Mouse (Mus musculus): Measurements from ENCODE around the gene Idh3g.
A peak's percentile ranks its signal among the peaks of the same experiment; 100 is the strongest.

The Idh3g gene

DNA sequence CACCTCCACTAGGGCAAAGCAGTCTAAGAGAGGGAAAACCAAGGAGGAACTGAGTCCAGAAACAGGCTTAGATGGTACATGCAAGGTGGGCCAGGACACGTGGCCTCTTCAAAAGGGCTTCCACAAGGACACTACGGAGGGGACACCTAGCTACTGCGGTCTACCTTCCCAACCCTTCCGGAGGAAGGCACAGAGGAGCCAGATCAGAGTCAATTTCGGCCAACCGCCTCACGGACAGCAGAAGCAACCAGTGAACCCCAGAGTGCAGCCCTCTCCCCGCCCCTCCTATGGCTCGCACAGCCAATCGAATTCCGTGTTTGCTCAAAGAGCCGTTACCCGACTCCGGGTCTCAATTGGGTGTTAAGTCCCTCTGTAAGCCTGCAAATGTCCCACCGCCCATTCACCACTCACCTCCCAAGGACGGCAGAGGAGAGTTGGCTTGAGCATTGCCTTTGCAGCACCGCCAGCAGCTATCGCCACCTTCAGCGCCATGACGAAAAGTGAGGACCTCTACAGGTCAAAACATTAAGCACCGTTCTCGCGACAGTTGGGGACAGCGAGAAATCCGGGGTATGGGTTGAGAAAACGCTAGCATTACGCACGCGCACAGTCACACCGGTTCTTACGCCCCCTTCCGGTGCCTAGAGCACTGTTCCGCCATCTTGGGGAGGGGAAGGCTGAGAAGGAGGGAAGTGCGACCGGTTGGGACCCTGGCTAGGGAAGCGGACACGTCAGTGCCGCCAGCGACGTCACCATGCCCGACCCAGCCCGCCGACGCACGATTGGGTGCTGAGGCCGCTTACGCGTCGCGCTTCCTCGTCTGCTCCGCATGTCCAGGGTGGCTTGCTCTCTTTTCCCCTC, at the start of gene Idh3g, which contains the start of gene Ssr4:
Gene Idh3g (minus strand): TSS at position 534 of the 861 bp plus-strand sequence.
Gene Ssr4 (plus strand): TSS at position 665 of the 861 bp plus-strand sequence.
- DNase-seq (ENCODE audit: low spot score in 2 of 2): peak; percentile 94

DNA sequence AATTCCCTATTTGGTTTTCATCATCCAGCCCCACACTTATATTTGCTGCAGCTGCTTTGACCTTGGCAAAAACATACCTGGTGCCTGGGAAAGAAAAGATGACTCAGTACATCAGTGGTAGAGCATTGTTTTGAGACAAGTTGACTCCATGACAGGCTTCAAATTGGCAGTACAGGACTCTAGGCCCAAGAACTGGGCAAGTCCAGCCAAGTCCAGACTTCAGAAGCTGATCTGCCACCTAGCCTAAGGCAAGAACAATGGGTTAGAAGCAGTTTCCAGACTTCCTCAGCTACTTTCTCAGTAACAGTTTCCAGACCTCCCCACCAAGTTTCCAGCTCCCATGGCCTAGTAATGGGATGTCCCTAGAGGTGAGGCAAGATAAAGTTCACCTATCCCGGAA, 49.0 kb upstream of the Idh3g start:
- no peak for DNase-seq (ENCODE audit: low spot score in 2 of 2)

DNA sequence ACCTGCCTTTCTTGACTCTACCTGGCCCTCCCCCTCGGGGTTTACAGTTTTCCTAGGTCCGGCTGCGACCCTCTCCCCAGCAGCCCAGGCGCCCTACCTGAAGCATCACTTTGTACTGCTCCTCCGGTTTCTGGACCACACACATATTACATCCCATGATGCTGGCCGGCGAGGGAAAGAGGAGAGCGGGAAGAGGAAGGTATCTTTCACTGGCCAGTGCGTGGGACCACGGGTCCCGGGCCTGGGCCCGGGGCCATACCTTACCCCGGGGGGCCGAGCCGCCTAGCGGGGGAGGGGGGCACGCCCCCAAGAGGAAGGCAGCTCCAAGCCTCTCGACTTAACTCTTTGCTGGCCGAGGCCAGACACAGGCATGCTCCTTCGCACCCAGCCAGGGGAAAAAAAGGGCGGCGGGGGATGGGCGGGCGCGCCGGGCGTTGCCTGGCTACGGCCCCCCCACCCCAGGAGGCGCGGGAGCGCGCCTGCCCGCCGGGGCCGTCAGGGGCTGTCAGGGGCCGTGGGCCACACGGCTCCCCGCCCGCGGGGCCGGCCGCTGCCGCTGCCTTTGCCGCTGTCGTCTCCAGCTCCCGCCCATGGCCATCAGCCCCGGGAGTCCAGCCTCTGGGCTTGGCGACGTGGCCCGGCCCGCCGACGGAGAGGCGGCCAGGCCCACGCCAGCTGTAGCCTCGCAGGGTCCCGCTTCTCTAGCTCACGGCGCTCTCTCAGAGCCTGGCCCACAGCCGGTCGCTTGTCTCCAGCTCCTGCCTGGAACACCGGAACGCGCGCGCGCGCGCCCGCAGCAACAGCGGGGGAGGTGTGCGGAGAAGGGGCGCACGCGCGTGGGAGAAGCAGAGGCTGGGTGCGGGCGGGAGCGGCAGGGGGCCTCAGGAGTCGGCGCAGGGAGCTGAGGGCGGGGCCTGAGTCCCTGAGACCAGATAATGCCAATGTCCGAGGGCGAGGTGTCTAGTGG, 37.8 kb upstream of the Idh3g start, which contains the start of gene Pdzd4:
Gene Pdzd4 (minus strand): TSS at position 785 of the 967 bp plus-strand sequence.
- peak; percentile 3 to 14 for DNase-seq (ENCODE audit: low spot score in 2 of 2)

DNA sequence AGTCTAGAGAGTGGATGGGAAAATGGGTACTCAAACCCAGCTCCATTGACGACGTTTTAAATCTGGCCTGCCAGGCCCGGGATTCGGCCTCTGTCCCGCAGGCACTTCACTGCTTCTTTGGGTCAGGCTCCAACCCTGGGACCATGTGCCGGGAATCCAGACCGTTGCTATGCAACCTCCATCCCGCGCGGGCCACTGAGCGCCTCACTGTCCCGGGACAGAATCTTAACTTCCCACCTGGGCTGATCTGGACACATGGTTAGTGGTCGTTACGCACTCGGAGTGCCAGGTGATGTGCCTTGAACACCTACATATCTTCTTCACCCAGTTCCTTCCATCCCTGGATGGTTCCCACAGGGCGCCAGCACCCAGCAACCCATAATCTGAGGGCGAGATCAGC, 37.0 kb upstream of the Idh3g start:
- DNase-seq (ENCODE audit: low spot score in 2 of 2): no peak

DNA sequence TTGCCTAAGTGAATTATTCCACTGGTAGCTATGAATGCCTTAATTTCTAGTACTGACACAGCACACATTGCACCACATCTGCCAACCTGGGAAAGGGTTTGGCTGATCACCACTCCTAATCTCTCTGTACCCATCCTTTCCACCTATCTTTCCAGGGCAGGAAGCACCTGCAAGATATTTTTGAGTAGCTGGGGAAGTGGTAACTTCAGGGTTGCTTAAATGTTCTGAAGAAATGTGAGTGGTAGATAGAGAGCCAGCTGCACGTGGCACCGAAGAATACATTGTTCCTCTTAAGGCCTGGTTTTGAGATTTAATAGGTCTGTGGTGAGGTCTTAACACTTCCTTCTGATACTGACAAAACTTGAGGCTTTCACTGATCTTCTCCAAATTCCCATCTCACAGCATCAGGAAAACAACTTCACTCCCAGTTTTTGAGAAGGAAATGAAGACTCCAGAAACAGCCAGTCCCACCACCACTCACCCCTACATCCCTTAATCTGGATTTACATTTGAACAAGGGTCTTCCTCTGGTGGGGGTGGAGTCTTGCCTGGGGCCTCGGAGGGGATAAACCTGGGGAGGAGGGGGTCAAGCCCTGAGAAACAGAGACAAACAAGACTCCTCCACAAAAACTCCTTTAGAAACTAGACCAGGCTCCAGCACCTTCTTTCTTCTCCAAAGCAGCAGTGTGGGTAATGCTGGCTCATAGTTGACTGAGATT, 30.1 kb upstream of the Idh3g start:
- DNase-seq (ENCODE audit: low spot score in 2 of 2): no peak

DNA sequence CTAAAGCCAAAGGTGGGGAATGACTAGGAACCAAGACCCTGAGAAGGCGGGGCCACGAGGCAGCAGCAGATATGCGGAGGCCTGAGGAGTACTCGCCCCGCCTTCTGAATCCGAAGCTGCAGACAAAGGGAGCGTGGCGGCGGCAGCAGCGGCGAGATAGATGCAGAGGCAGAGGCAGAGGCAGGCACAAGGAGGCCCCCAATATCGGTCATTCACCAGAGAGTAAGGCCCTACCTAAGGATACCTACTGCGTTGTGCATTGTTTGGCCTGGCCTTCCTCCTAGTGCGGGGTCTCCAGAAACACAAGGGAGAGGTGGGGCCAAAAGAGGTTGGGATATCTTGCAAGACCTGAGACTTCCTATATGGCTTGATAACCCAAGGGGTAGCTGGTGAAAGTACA, 28.4 kb upstream of the Idh3g start:
- DNase-seq (ENCODE audit: low spot score in 2 of 2): no peak

DNA sequence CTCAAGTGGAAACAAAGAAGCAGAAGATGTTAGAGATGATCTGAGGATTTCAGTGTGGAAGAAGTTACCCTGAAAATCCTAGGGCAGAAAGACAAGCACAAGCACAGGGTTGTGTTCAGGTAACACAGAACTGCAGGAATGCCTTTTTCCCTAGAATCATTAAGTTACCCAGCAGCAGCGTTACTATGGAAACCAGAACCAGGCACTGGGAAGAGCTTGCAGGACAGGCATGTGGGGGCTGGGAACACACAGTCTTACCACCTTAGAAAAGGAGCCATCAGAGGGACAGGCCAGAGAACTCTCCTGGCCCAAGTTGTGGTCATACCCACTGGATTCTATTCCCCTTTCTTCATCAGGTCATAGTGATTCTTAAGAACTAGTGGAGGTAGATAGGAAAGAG, 19.1 kb upstream of the Idh3g start:
- no peak for DNase-seq (ENCODE audit: low spot score in 2 of 2)

DNA sequence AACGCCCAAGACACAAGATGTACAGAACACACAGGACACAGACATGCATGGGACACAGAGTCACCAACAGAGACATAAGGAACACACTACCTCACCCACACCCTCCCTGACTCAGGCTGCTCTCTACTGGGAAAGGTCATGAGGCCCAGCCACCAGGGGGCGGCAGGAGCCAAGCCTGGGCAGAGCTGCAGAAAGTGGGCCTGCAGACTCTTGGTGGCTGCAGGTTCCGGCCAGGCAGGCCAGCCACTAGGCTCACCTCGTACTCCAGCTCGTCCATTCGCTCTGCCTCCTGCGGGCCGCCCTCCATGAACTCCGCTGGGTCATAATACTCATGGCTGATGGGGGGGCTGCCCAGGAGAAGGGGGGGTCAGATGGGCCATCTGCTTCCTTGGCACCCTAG, 11.8 kb upstream of the Idh3g start:
- peak; percentile 63 to 71 for DNase-seq (ENCODE audit: low spot score in 2 of 2)

DNA sequence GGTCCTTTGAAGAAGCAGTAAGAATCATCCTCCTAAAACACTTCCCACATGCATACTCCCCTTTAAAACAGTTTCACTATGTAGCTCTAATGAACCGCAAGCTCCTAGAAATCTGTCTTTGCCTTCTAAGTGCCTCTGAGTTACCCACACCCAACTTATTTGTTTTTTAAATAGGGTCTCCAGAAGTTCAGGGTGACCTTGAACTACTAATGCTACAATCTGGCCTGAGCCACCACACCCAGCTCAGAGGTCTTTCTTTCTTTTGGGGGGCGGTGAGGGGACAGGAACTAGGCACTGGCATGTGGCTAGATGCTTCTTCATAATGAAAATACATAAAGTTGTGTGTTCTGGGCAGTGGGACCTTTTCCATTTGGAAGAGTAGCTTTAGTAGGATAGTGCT, 10.8 kb upstream of the Idh3g start:
- no peak for DNase-seq (ENCODE audit: low spot score in 2 of 2)

DNA sequence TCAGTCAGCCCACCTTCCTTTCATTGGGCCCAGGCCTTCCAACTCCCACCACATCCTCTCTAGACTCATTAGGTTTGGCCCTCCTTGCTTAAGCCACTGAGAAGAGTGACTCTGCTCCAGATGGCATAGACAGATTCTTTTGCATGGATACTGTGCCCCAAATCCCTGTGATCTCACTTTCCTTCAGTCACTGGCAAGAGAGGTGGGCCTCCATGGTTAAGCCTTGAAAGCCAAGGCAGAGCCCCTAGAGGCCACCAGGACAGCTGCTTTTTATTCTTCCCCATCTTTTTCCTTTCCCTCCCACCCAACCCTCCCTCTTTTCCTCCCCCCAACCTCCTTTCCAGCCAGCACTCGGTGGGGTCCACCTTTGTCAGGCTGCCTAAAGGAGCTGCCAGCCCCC, 6.8 kb upstream of the Idh3g start:
- no peak for DNase-seq (ENCODE audit: low spot score in 2 of 2)

DNA sequence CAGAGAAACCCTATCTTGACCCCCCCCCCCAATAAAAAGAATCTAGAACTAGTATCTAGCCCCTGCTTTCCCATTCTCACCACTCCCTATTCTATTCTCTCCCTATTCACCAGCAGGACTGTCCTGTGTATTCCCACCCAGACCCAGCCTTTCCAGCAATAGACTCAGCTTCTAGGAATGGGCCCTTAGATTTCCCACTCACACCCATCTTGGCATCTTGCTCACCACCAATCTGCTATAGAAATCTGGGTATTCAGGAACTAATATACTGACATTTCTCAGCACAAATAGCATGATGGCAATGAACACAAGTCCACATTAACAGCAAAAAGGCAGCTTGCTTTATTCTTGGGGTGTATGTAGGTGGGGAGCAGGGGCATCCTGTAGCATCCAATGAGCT, 6.3 kb upstream of the Idh3g start:
- DNase-seq (ENCODE audit: low spot score in 2 of 2): no peak

DNA sequence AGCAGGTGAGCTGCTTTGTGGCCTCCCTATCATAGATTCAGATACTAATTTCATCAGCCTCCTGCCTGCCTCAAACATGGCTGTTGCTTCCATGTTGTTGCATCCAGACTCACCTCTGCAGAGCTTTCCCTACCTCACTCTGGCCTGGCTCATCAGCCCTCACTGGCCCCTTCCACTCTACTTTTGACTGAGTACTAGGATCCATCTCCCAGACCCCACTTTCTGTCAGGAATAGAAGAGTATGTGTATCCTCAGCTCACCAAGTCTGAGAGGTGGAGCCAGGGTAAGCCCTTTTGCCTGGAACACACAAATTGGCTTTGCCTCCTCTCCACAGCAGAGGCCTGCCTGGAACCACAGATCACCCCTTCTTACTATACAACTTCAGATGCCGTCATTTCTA, 1.8 kb upstream of the Idh3g start:
- no peak for DNase-seq (ENCODE audit: low spot score in 2 of 2)

DNA sequence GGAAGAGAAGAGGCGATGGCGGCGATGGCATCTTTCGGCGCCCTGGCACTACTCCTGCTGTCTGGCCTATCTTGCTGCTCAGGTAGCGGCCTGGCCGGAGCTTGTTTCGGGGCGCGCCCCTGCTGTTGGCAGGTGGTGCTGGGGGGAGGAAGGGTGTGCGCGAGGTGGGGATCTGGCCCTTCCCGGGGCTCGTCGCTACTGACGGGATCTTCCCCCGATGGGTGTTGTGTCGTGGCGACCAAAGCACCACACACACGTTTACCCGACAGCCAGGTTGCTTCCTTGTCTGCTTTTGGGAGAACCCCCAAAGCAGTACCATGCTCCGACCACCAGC, 495 bp upstream of the Idh3g start:
- no peak for DNase-seq (ENCODE audit: low spot score in 2 of 2)

DNA sequence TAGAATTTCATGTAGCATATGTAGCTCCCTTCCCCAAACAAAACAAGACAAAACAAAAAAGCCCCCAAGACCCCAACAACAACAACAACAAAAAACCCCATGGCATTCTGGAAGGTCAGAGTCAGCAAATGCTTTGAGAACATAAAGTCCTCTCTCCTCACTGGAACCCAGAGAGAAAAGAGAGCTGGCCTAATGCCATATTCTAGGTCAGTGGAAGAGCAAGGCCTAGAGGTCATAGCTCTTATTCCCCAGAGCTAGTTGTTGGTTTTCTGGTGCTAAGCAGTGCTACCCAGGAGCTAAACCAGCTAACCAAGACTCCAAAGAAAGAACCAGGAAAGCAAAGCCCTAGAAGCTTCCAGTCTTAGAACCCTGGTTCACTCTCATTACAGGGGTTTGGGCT, 1.0 kb downstream of the Idh3g start:
- DNase-seq (ENCODE audit: low spot score in 2 of 2): no peak

DNA sequence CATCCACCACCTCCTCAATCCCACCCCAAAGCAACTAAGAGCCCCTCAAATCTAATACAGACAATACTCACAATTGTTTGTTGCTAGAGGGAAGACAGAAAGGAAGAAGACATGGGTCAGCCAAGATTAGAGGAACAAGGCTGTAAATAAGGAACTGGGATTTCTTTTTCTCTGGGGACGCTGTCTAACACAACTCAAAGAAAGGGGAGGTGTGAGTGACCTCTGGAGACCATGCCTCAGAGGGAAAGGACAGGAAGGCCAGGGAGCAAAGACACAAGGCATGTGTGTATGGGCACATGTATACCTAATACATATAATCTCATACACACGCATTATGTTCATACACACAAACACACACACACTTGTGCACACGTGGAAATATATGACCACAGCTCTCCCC, 4.5 kb downstream of the Idh3g start:
- no peak for DNase-seq (ENCODE audit: low spot score in 2 of 2)

DNA sequence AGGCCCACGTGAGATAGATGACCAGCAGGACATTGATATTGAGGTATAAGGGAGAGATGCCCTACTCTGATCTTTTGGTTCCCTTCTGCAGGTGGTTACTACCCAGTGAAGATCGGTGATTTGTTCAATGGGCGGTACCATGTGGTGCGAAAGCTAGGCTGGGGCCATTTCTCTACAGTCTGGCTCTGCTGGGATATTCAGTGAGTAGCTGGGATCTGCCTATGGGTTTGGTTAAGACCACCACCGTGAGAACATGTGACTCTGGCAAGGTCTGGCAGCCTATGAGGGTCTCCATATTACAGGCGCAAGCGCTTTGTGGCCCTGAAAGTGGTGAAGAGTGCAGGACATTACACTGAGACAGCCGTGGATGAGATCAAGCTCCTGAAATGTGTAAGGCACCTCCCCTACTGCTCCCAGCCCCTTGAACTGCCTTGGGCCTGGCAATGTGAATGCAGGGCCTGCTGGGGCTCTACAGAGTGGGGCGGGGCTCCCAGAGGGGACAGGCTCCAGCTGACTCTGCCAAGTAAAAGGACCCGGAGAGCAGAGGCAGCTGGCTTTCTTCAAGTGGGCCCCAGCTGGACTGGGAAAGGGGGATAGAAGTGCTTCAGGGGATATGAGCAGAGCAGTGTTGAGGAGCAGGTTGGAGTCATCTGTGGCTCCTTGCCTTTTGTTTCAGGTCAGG, 11.8 kb downstream of the Idh3g start:
- DNase-seq (ENCODE audit: low spot score in 2 of 2): peak in 1 of 2 experiments; percentile 14

DNA sequence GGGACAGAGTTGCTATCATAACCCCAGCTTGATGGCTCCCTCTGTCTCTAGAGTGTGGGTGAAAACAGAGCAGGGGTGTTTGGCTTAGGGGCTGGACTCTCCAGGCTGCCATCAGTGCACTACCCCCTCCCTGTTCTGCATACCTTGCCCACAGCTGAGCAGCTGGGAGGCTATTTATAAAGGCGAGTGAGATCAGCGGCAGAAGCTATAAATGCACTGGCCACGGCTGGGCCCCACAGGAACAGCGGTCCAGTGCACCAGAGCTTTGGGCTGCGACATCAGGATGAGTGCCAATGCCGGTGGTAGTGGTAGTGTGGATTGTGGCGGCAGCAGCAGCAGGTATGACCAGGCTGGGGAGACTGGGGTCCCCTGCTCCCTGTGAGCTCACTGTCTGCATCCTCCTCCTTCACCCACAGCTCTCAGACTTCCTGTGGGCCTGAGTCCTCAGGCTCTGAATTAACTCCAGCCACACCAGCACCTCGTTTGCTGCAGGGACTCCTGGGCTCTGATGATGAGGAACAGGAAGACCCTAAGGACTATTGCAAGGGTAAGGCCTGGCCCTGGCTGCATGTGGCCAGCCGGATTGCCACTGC, 12.4 kb downstream of the Idh3g start, which contains the start of gene Srpk3:
Gene Srpk3 (plus strand): TSS at position 238 of the 593 bp plus-strand sequence.
- peak; percentile 74 for DNase-seq (ENCODE audit: low spot score in 2 of 2)

DNA sequence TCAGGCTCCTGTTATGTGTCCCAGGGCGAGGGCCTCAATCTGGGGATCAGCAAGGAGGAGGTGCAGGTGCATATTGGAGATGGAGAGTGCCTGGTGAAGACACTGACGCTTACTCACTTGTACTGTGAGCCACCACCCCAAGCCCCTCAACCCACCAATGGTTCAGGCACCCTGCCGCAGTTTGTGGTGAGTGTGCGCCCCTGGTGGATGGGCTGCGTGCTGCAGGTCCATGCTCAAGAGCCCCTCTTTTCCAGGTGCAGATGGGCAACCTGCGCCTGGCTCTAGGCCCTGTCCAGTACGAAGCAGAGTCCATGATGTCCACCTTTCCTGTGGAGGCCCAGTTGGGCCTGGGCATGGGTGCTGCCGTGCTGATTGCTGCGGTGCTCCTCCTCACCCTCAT, 19.4 kb downstream of the Idh3g start:
- no peak for DNase-seq (ENCODE audit: low spot score in 2 of 2)

DNA sequence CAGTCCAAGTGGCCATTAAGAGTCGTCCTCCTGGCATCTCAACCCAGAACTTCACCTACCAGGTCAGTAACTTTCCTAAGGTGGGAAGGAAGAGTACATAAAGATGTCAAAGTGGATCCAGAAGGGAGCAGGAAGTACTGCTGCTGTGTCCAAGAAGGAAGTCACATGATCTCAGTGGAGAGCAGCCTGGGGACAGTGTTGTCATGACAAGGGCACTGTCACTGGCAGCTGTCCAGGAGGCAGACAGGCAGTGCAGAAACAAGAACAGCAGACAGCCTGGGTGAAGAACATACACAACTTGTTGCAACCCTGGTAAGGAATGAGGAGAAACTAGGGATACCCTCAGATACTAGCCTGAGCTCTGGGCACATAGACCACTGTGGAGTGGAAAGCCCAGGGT, 21.4 kb downstream of the Idh3g start:
- DNase-seq (ENCODE audit: low spot score in 2 of 2): peak; percentile 30 to 32

DNA sequence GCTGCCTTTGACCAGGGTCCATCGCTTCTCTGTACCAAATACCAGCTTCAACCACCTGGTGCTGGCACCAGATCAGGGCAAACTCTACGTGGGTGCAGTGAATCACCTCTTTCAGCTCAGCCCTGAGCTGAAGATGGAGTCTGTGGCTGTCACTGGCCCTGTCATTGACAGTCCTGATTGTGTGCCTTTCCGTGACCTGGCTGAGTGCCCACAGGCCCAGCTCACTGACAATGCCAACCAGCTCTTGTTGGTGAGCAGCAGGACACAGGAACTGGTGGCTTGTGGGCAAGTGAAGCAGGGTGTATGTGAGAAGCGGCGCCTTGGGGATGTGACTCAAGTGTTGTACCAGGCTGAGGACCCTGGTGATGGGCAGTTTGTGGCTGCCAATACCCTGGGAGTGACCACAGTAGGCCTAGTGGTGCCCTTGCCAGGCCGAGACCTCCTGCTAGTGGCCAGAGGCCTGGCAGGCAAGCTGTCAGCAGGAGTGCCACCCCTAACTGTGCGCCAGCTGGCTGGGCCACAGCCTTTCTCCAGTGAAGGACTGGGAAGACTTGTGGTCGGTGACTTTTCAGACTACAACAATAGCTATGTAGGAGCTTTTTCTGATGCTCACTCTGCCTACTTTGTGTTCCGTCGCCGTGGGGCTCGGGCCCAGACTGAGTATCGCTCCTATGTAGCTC, 27.9 kb downstream of the Idh3g start:
- no peak for DNase-seq (ENCODE audit: low spot score in 2 of 2)

All from spleen, postnatal 36 days (tissue).